Mouse (Mus musculus): ENCODE measurements around the gene Diras1. TPM values are rescaled to one million over a fixed set of nuclear protein-coding genes. Genes with fewer than 3 reads are reported as not detected.

Gene Diras1
- polyA plus RNA-seq, 1 experiment from 2014 or later, result 0.40 TPM

GRCm38 (mm10) chr10:80982381-80982780 lies 43.1 kb downstream of the Diras1 start:
- WGBS, result 45% methylated on average over 4 of the region's 4 CpGs
- H3K9me3 ChIP-seq (ENCODE audit: control insufficient read depth, low read length), result no peaks in the 10 kb centered on the region
- no peak overlapping the region for H3K9ac ChIP-seq (ENCODE audit: low read length)
- peaks cover 3% of the 10 kb centered on the region; the same call in 1 of the 2 replicates for H3K4me1 ChIP-seq (replicated peaks; ENCODE audit: control insufficient read depth, insufficient read depth)
- H3K4me3 ChIP-seq (ENCODE audit: low read depth, low read length), result no peak overlapping the region
- DNase-seq (ENCODE audit: low spot score) (peak; percentile 53), ATAC-seq (ENCODE audit: low FRiP score, low TSS enrichment) (peak; percentile 76)
- no peaks in the 10 kb centered on the region for H3K27me3 ChIP-seq (ENCODE audit: control insufficient read depth, insufficient read depth, low read length)
- no peaks in the 10 kb centered on the region for H3K36me3 ChIP-seq (ENCODE audit: control insufficient read depth, insufficient read depth, low read length)
- H3K27ac ChIP-seq (replicated peaks), result no peak overlapping the region
- TF ChIP-seq EP300 (optimal IDR thresholded peaks at IDR 0.05) (no peak), CTCF (IDR thresholded peaks at IDR 0.05; ENCODE audit: low read depth) (no peak)
- H3K4me2 ChIP-seq (replicated peaks; ENCODE audit: low read depth), result no peak overlapping the region

GRCm38 (mm10) chr10:80981564-80982112 lies 43.8 kb downstream of the Diras1 start:
- Histone ChIP-seq H3K4me3 (ENCODE audit: low read depth, low read length) (no peak overlapping the region), H3K9me3 (ENCODE audit: control insufficient read depth, low read length) (no peaks in the 10 kb centered on the region), H3K27ac (replicated peaks) (no peak overlapping the region), H3K4me1 (replicated peaks; ENCODE audit: control insufficient read depth, insufficient read depth) (peaks cover 3% of the 10 kb centered on the region; the same call in 1 of the 2 replicates), H3K27me3 (ENCODE audit: control insufficient read depth, insufficient read depth, low read length) (no peaks in the 10 kb centered on the region), H3K36me3 (ENCODE audit: control insufficient read depth, insufficient read depth, low read length) (no peaks in the 10 kb centered on the region), H3K9ac (ENCODE audit: low read length) (no peak overlapping the region), H3K4me2 (replicated peaks; ENCODE audit: low read depth) (no peak overlapping the region)
- DNase-seq (ENCODE audit: low spot score) (no peak), ATAC-seq (ENCODE audit: low FRiP score, low TSS enrichment) (no peak)
- 57% methylated on average over 7 of the region's 7 CpGs for WGBS
- TF ChIP-seq CTCF (IDR thresholded peaks at IDR 0.05; ENCODE audit: low read depth) (0 out of 2 replicates have a peak, but pooled peaks have one; percentile 8), EP300 (optimal IDR thresholded peaks at IDR 0.05) (no peak)

GRCm38 (mm10) chr10:80975478-80975877 lies 50.0 kb downstream of the Diras1 start:
- no peak overlapping the region for H3K9ac ChIP-seq (ENCODE audit: low read length)
- WGBS, result 73% methylated on average over 11 of the region's 11 CpGs
- H3K27me3 ChIP-seq (ENCODE audit: control insufficient read depth, insufficient read depth, low read length), result no peaks in the 10 kb centered on the region
- no peak for DNase-seq (ENCODE audit: low spot score)
- no peaks in the 10 kb centered on the region for H3K36me3 ChIP-seq (ENCODE audit: control insufficient read depth, insufficient read depth, low read length)
- no peak overlapping the region for H3K4me2 ChIP-seq (replicated peaks; ENCODE audit: low read depth)
- ATAC-seq (ENCODE audit: low FRiP score, low TSS enrichment), result peak; percentile 18; the same call in 1 of the 2 replicates
- H3K27ac ChIP-seq (replicated peaks), result no peak overlapping the region
- H3K4me1 ChIP-seq (replicated peaks; ENCODE audit: control insufficient read depth, insufficient read depth), result no peaks in the 10 kb centered on the region
- no peak overlapping the region for H3K4me3 ChIP-seq (ENCODE audit: low read depth, low read length)
- H3K9me3 ChIP-seq (ENCODE audit: control insufficient read depth, low read length), result no peaks in the 10 kb centered on the region
- TF ChIP-seq EP300 (optimal IDR thresholded peaks at IDR 0.05) (no peak), CTCF (IDR thresholded peaks at IDR 0.05; ENCODE audit: low read depth) (no peak)

GRCm38 (mm10) chr10:80973722-80974121 lies 51.7 kb downstream of the Diras1 start:
- H3K4me1 ChIP-seq (replicated peaks; ENCODE audit: control insufficient read depth, insufficient read depth), result no peaks in the 10 kb centered on the region
- no peak for TF ChIP-seq EP300 (optimal IDR thresholded peaks at IDR 0.05)
- TF ChIP-seq CTCF (IDR thresholded peaks at IDR 0.05; ENCODE audit: low read depth), result no peak
- H3K9ac ChIP-seq (ENCODE audit: low read length), result no peak overlapping the region
- no peak for DNase-seq (ENCODE audit: low spot score)
- no peak overlapping the region for H3K4me3 ChIP-seq (ENCODE audit: low read depth, low read length)
- H3K4me2 ChIP-seq (replicated peaks; ENCODE audit: low read depth), result no peak overlapping the region
- no peak for ATAC-seq (ENCODE audit: low FRiP score, low TSS enrichment)
- 56% methylated on average over 1 of the region's 1 CpGs for WGBS
- H3K9me3 ChIP-seq (ENCODE audit: control insufficient read depth, low read length), result no peaks in the 10 kb centered on the region
- H3K27me3 ChIP-seq (ENCODE audit: control insufficient read depth, insufficient read depth, low read length), result no peaks in the 10 kb centered on the region
- H3K27ac ChIP-seq (replicated peaks), result no peak overlapping the region
- no peaks in the 10 kb centered on the region for H3K36me3 ChIP-seq (ENCODE audit: control insufficient read depth, insufficient read depth, low read length)

DNA sequence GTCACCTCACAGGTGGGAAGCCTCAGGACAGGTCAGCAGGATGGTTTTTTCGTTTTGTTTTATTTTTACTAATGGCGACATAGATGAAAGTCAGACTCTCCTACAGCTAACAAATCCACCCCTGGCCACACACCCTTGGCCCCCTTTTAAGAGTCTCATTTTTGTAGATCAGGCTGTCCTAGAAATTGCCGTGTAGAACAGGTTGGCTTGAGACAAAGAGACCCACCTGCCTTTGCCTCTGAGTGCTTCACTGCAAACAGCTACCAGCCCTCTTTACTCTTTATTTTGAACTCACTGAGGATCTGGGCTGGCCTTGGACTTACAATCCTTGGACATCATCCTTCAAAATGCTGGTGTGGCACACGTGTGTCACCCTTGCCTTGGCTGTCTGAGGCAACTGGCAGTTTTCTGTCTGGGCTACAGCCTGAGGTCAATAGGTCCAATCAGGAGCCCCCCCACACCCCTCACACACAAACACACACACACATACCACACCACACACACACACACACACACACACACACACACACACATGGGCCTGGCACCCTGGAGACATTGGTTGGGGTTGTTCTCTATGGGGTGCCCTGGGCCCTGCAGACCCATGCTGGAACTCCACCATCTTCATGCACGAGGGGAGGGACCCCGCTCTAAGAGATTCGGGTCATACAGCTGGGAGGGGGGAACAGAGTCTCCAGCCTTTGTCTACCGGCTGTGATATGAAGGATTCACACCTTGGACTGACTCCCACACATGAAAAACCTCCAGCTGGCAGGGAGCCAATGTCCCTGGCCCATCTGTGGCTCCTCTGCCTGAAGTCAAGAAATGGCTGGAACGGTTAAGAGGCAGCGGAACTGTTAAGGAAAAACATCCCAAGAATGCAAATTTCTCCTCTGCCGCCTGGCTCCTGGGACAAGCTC lies 53.1 kb downstream of the Diras1 start:
- Histone ChIP-seq H3K4me1 (replicated peaks; ENCODE audit: control insufficient read depth, insufficient read depth) (no peaks in the 10 kb centered on the region), H3K9ac (ENCODE audit: low read length) (no peak overlapping the region), H3K9me3 (ENCODE audit: control insufficient read depth, low read length) (no peaks in the 10 kb centered on the region), H3K27ac (replicated peaks) (no peak overlapping the region; the same call in 1 of the 2 replicates), H3K4me2 (replicated peaks; ENCODE audit: low read depth) (no peak overlapping the region), H3K4me3 (ENCODE audit: low read depth, low read length) (no peak overlapping the region), H3K27me3 (ENCODE audit: control insufficient read depth, insufficient read depth, low read length) (no peaks in the 10 kb centered on the region), H3K36me3 (ENCODE audit: control insufficient read depth, insufficient read depth, low read length) (no peaks in the 10 kb centered on the region)
- DNase-seq (ENCODE audit: low spot score) (no peak), ATAC-seq (ENCODE audit: low FRiP score, low TSS enrichment) (no peak)
- no peak for TF ChIP-seq CTCF (IDR thresholded peaks at IDR 0.05; ENCODE audit: low read depth)
- TF ChIP-seq EP300 (optimal IDR thresholded peaks at IDR 0.05), result no peak
- WGBS, result 37% methylated on average over 11 of the region's 11 CpGs

DNA sequence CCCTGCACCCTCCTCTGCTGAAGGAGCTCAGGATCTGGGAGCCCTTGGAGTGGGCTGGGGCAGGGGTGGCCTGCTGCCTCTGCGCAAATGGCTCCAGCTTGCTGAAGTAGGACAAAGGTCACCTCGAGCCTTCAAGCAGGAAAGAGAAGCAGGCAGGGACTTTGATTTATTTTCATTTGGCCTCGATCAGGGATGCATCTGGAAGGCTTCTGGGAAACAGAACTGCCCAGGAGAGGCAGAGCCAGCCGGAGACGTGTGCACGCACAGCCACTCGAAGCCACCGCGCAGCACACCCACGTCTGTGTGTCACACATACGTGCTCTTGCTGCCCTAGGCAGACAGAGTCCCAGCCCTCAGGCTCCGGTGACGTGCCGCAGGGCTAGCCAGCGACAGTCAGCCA lies 53.9 kb downstream of the Diras1 start:
- H3K27me3 ChIP-seq (ENCODE audit: control insufficient read depth, insufficient read depth, low read length), result no peaks in the 10 kb centered on the region
- no peaks in the 10 kb centered on the region for H3K9me3 ChIP-seq (ENCODE audit: control insufficient read depth, low read length)
- no peak overlapping the region for H3K9ac ChIP-seq (ENCODE audit: low read length)
- H3K36me3 ChIP-seq (ENCODE audit: control insufficient read depth, insufficient read depth, low read length), result no peaks in the 10 kb centered on the region
- DNase-seq (ENCODE audit: low spot score), result no peak
- no peak for TF ChIP-seq CTCF (IDR thresholded peaks at IDR 0.05; ENCODE audit: low read depth)
- TF ChIP-seq EP300 (optimal IDR thresholded peaks at IDR 0.05), result no peak
- no peak overlapping the region for H3K4me2 ChIP-seq (replicated peaks; ENCODE audit: low read depth)
- 65% methylated on average over 15 of the region's 15 CpGs for WGBS
- H3K27ac ChIP-seq (replicated peaks), result no peak overlapping the region
- ATAC-seq (ENCODE audit: low FRiP score, low TSS enrichment), result peak; percentile 61
- H3K4me3 ChIP-seq (ENCODE audit: low read depth, low read length), result no peak overlapping the region
- no peaks in the 10 kb centered on the region for H3K4me1 ChIP-seq (replicated peaks; ENCODE audit: control insufficient read depth, insufficient read depth)
